Mouse (Mus musculus) MEL (cell line): ENCODE measurements around the gene Cuzd1.

ENCODE experiments used
- BHLHE40 ChIP-seq: IDR thresholded peaks from 2 replicates; pipeline ENCODE4 v1.6.1; 2012; ENCODE audit warnings: low read depth, mild to moderate bottlenecking, inconsistent platforms, low read length, improper control_type of control experiment, borderline replicate concordance
- CTCF ChIP-seq, 3 experiments: IDR thresholded peaks in 2 of 3; conservative IDR thresholded peaks in 1 of 3; 2 replicates each; pipeline ENCODE4 v1.5.1; 2011 to 2012; ENCODE audit warnings: low read length in 3 of 3, low read depth in 2 of 3, mild to moderate bottlenecking in 2 of 3, improper control_type of control experiment in 1 of 3, inconsistent platforms in 1 of 3, mixed read lengths in 1 of 3, moderate library complexity in 1 of 3; ENCODE audit not compliant: control insufficient read depth in 1 of 3, insufficient read depth in 1 of 3, poor library complexity in 1 of 3, severe bottlenecking in 1 of 3
- EP300 ChIP-seq, 2 experiments: IDR thresholded peaks; 2 replicates each; pipeline ENCODE4 v1.6.1; 2011; ENCODE audit warnings: improper control_type of control experiment in 2 of 2, low read length in 2 of 2, low read depth in 1 of 2, mild to moderate bottlenecking in 1 of 2
- JUND ChIP-seq: IDR thresholded peaks from 2 replicates; pipeline ENCODE4 v1.6.1; 2011; ENCODE audit warnings: low read depth, mild to moderate bottlenecking, improper control_type of control experiment, low read length
- MYB ChIP-seq: IDR thresholded peaks from 2 replicates; pipeline ENCODE4 v1.6.1; 2011; ENCODE audit warnings: mild to moderate bottlenecking, low read depth, low read length, improper control_type of control experiment
- POLR2A ChIP-seq, 2 experiments: IDR thresholded peaks; 2 replicates each; pipeline ENCODE4 v1.6.1; 2011 to 2012; ENCODE audit warnings: low read length in 2 of 2, mild to moderate bottlenecking in 2 of 2, control low read depth in 1 of 2, improper control_type of control experiment in 1 of 2, low read depth in 1 of 2, moderate library complexity in 1 of 2; ENCODE audit not compliant: control insufficient read depth in 1 of 2, insufficient read depth in 1 of 2, poor library complexity in 1 of 2
- POLR2AphosphoS2 ChIP-seq: IDR thresholded peaks from 2 replicates; pipeline ENCODE4 v1.6.1; 2011; ENCODE audit warnings: low read length, improper control_type of control experiment
- POLR2AphosphoS5 ChIP-seq: IDR thresholded peaks from 2 replicates; pipeline ENCODE4 v1.6.1; 2012; ENCODE audit warnings: low read depth, borderline replicate concordance, mild to moderate bottlenecking, inconsistent platforms, low read length, moderate library complexity, mixed read lengths
- RAD21 ChIP-seq: IDR thresholded peaks from 2 replicates; pipeline ENCODE4 v1.6.1; 2011; ENCODE audit warnings: mild to moderate bottlenecking, low read depth, low read length, improper control_type of control experiment
- RCOR1 ChIP-seq: IDR thresholded peaks from 2 replicates; pipeline ENCODE4 v1.6.1; 2012; ENCODE audit warnings: low read depth, mild to moderate bottlenecking, inconsistent platforms, low read length, improper control_type of control experiment
- ZNF384 ChIP-seq: IDR thresholded peaks from 2 replicates; pipeline ENCODE4 v1.6.1; 2012; ENCODE audit warnings: low read depth, mild to moderate bottlenecking, inconsistent platforms, low read length, improper control_type of control experiment

DNA sequence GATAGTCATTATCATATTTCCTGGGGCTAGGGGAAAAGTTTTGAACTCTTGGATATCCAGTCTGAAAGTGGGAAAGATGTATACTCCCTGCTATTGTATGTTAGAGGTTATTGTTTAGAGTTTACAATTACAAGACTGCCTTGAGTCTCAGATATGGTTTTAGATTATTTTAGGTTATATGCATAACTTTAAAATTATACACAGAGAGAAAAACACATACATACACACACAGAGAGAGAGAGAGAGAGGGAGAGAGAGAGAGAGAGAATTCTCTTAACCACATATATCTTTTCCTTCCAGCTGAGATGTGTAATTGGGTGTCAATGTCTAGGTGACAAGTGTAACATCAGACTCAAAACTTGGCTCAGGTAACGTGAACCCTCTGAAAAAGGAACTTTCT, 11.5 kb upstream of the Cuzd1 start, which contains the start of gene Fam24a:
- TF ChIP-seq RAD21 (no peak), POLR2AphosphoS5 (no peak), CTCF (IDR thresholded peaks at IDR 0.05 in 2 of 3, conservative IDR thresholded peaks at IDR 0.05 in 1 of 3; ENCODE audit: control insufficient read depth in 1 of 3, insufficient read depth in 1 of 3, low read depth in 2 of 3, low read length in 3 of 3, poor library complexity in 1 of 3, severe bottlenecking in 1 of 3) (no peak), BHLHE40 (no peak), ZNF384 (no peak), POLR2AphosphoS2 (no peak), EP300 (IDR thresholded peaks at IDR 0.05; ENCODE audit: low read depth in 1 of 2, low read length in 2 of 2) (no peak), MYB (no peak), JUND (no peak), POLR2A (IDR thresholded peaks at IDR 0.05; ENCODE audit: control insufficient read depth in 1 of 2, insufficient read depth in 1 of 2, low read depth in 1 of 2, low read length in 2 of 2, poor library complexity in 1 of 2) (no peak), RCOR1 (no peak)
